Mouse (Mus musculus) liver, embryonic 14.5 days (tissue): ENCODE results near the gene Nes.

Experiments used
- CTCF ChIP-seq: IDR thresholded peaks from 2 replicates; pipeline ENCODE4 v1.5.1; 2016; ENCODE audit warnings: antibody characterized with exemption, low read depth, control low read depth
- EP300 ChIP-seq: IDR thresholded peaks from 2 replicates; pipeline ENCODE4 v1.6.1; 2016; ENCODE audit warnings: antibody characterized with exemption, low read depth

DNA sequence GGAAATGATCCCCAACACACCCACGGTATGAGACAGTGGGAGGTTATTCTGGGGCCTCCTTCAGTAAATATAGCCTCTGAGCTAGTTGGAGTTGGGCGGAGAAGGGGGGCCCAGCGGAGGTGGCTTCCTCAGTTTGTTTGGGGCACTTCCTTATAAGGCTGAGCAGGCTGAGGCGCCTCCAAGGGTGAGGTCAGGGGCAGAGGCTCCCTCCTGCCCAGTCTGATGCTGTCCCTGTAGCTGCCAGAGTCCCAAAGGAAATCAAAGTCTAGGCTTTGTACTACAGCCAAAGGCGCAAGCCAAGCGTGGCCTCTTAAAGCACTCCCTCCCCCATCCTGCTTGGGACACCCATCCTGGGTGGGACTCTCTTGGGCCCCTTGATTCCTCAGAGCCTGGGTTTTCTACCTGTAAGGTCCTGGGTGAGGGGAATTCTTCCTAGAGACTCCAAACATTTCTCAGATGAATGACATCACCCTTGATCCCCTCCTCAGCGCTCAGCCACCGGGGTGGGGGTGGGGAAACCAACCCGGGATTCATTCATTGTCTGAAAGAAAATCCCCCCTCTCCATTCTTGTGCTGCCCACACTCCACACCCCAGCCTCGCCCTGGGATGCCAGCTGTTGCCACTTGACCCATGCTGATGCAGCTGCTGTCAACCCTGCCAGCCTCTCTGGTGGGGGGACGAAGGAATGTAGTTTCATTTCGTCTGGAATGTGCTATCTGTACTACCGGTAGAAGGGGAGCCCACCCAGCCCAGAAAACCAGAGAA is 12.1 kb downstream of the Nes start:
- no peak for TF ChIP-seq EP300
- TF ChIP-seq CTCF: no peak
